In genomic region chr1:13427068-13427434, GRCm38 (mm10) we compare ENCODE assay signal across 8 mouse cellular contexts.
A peak's percentile ranks its signal among the peaks of the same experiment; 100 is the strongest.
DNase-seq lines count a peak whose midpoint lies in the region; ATAC-seq lines count a peak whose summit lies in the region.

No protein-coding gene starts in this region.

- no peak for ATAC-seq in kidney, embryonic 15.5 days (replicated peaks; ENCODE audit: low FRiP score)
- ATAC-seq in inflammation-experienced regulatory T-cells, adult 6 months = peak; percentile 63
- peak; percentile 23; the same call in 1 of the 2 replicates for ATAC-seq in midbrain, embryonic 16.5 days

- H3K36me3 ChIP-seq in kidney, embryonic 15.5 days = no peaks in the 10 kb centered on the region
- H3K36me3 ChIP-seq in midbrain, embryonic 16.5 days (ENCODE audit: control insufficient read depth, insufficient read depth, low read length) = no peaks in the 10 kb centered on the region

- 67% methylated on average over 5 of the region's 5 CpGs for WGBS in kidney, embryonic 15.5 days
- WGBS in midbrain, embryonic 16.5 days = 57% methylated on average over 5 of the region's 5 CpGs

- no peak overlapping the region for H3K27ac ChIP-seq in kidney, embryonic 15.5 days
- H3K27ac ChIP-seq in brown adipose tissue, adult 24 weeks (replicated peaks; ENCODE audit: low read depth, low read length) = no peak overlapping the region
- no peak overlapping the region for H3K27ac ChIP-seq in midbrain, embryonic 16.5 days (ENCODE audit: low read length)

- H3K4me2 ChIP-seq in kidney, embryonic 15.5 days = peak overlapping the region; percentile 68
- no peak overlapping the region; the same call in 1 of the 2 replicates for H3K4me2 ChIP-seq in midbrain, embryonic 16.5 days (ENCODE audit: low read length)

- H3K9ac ChIP-seq in kidney, embryonic 15.5 days = no peak overlapping the region
- no peak overlapping the region for H3K9ac ChIP-seq in midbrain, embryonic 16.5 days (ENCODE audit: low read depth, low read length)

- peaks cover 14% of the 10 kb centered on the region for H3K4me1 ChIP-seq in kidney, embryonic 15.5 days
- no peaks in the 10 kb centered on the region for H3K4me1 ChIP-seq in brown adipose tissue, adult 24 weeks (ENCODE audit: control insufficient read depth, insufficient read depth, insufficient read length, low read length)
- H3K4me1 ChIP-seq in midbrain, embryonic 16.5 days (ENCODE audit: control insufficient read depth, insufficient read depth, low read length) = peaks cover 13% of the 10 kb centered on the region

- H3K27me3 ChIP-seq in kidney, embryonic 15.5 days = no peaks in the 10 kb centered on the region
- H3K27me3 ChIP-seq in midbrain, embryonic 16.5 days (ENCODE audit: control insufficient read depth, insufficient read depth, low read depth, low read length) = no peaks in the 10 kb centered on the region

- no peaks in the 10 kb centered on the region for H3K9me3 ChIP-seq in kidney, embryonic 15.5 days (replicated peaks)
- H3K9me3 ChIP-seq in midbrain, embryonic 16.5 days (replicated peaks; ENCODE audit: control insufficient read depth, low read length, poor library complexity, severe bottlenecking) = no peaks in the 10 kb centered on the region

- no peak for DNase-seq in kidney, postnatal 14 days
- DNase-seq in spleen, postnatal 14 days (ENCODE audit: low spot score in 2 of 2) = no peak
- DNase-seq in left cerebral cortex, adult 9 months (ENCODE audit: low spot score in 2 of 2) = no peak
- no peak for DNase-seq in right cerebral cortex, postnatal 36 days (ENCODE audit: low spot score in 2 of 2)

- peak overlapping the region; percentile 49 for H3K4me3 ChIP-seq in kidney, embryonic 15.5 days (replicated peaks)
- H3K4me3 ChIP-seq in brown adipose tissue, adult 24 weeks (ENCODE audit: insufficient read depth, low read depth, low read length) = peak overlapping the region; percentile 62; the same call in 1 of the 2 replicates
- H3K4me3 ChIP-seq in midbrain, embryonic 16.5 days (ENCODE audit: low read depth, low read length) = no peak overlapping the region
